Mouse (Mus musculus): ENCODE measurements around the gene Capn7.

Gene Capn7

GRCm38 (mm10) chr14:31400896-31401295, 64.5 kb downstream of the Capn7 start:
- peaks cover 22% of the 10 kb centered on the region for H3K4me1 ChIP-seq (replicated peaks; ENCODE audit: low read depth, low read length)
- TF ChIP-seq NANOG (IDR thresholded peaks at IDR 0.05; ENCODE audit: borderline replicate concordance, low read length) = no peak
- H3K27me3 ChIP-seq (ENCODE audit: insufficient read depth, low read length) = peaks cover 10% of the 10 kb centered on the region
- no peaks in the 10 kb centered on the region for H3K9me3 ChIP-seq (ENCODE audit: low read length)
- H3K4me3 ChIP-seq (replicated peaks; ENCODE audit: low read length) = no peak overlapping the region
- no peaks in the 10 kb centered on the region for H3K36me3 ChIP-seq (ENCODE audit: insufficient read depth, low read length)

- TF ChIP-seq CTCF (conservative IDR thresholded peaks at IDR 0.05; ENCODE audit: low read length) (no peak), NANOG (IDR thresholded peaks at IDR 0.05; ENCODE audit: borderline replicate concordance, low read length) (no peak), POU5F1 (IDR thresholded peaks at IDR 0.05; ENCODE audit: borderline replicate concordance, low read length) (no peak)
- peaks cover 19% of the 10 kb centered on the region for H3K4me1 ChIP-seq (replicated peaks; ENCODE audit: low read depth, low read length)
- no peaks in the 10 kb centered on the region for H3K36me3 ChIP-seq (ENCODE audit: insufficient read depth, low read length)
- H3K9me3 ChIP-seq (ENCODE audit: low read length) = no peaks in the 10 kb centered on the region
- H3K27me3 ChIP-seq (ENCODE audit: insufficient read depth, low read length) = peaks cover 10% of the 10 kb centered on the region
- H3K4me3 ChIP-seq (replicated peaks; ENCODE audit: low read length) = no peak overlapping the region
Observed at GRCm38 (mm10) chr14:31401918-31402427, 65.5 kb downstream of the Capn7 start.

- Histone ChIP-seq H3K4me1 (replicated peaks; ENCODE audit: low read depth, low read length) (peaks cover 22% of the 10 kb centered on the region), H3K36me3 (ENCODE audit: insufficient read depth, low read length) (no peaks in the 10 kb centered on the region), H3K9me3 (ENCODE audit: low read length) (no peaks in the 10 kb centered on the region), H3K4me3 (replicated peaks; ENCODE audit: low read length) (no peak overlapping the region), H3K27me3 (ENCODE audit: insufficient read depth, low read length) (peaks cover 10% of the 10 kb centered on the region)
- no peak for TF ChIP-seq CTCF (conservative IDR thresholded peaks at IDR 0.05; ENCODE audit: low read length)
- no peak for TF ChIP-seq POU5F1 (IDR thresholded peaks at IDR 0.05; ENCODE audit: borderline replicate concordance, low read length)
- no peak for TF ChIP-seq NANOG (IDR thresholded peaks at IDR 0.05; ENCODE audit: borderline replicate concordance, low read length)
Observed at GRCm38 (mm10) chr14:31402693-31403092, 66.3 kb downstream of the Capn7 start.

- peaks cover 10% of the 10 kb centered on the region for H3K27me3 ChIP-seq (ENCODE audit: insufficient read depth, low read length)
- H3K36me3 ChIP-seq (ENCODE audit: insufficient read depth, low read length) = no peaks in the 10 kb centered on the region
- TF ChIP-seq CTCF (conservative IDR thresholded peaks at IDR 0.05; ENCODE audit: low read length) (no peak), POU5F1 (IDR thresholded peaks at IDR 0.05; ENCODE audit: borderline replicate concordance, low read length) (no peak), NANOG (IDR thresholded peaks at IDR 0.05; ENCODE audit: borderline replicate concordance, low read length) (no peak)
- H3K9me3 ChIP-seq (ENCODE audit: low read length) = no peaks in the 10 kb centered on the region
- H3K4me1 ChIP-seq (replicated peaks; ENCODE audit: low read depth, low read length) = peaks cover 21% of the 10 kb centered on the region
- 0 out of 2 replicates have a peak overlapping the region, but pooled peaks have one; percentile 4 for H3K4me3 ChIP-seq (replicated peaks; ENCODE audit: low read length)
Observed at GRCm38 (mm10) chr14:31403556-31403955, 67.1 kb downstream of the Capn7 start.

DNA sequence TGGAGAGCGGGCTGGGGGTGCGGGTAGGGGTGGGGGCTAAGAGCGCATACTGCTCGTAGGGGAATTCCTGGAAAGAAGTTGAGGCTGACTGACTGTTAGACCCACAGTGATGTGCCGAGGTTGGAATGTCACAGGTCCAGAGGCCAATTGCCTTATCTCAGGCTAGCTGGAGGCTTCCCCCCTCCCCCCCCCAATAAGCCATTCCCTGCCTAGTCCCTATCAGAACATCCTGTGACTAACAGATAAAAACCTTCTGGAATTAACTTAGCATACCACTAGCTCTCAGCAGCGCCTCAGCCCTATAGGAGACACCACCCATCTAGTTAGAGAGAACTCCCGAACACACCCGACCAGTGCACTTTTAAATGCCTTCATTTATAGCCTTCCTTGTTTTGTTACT, 67.6 kb downstream of the Capn7 start:
- no peak for TF ChIP-seq POU5F1 (IDR thresholded peaks at IDR 0.05; ENCODE audit: borderline replicate concordance, low read length)
- TF ChIP-seq CTCF (conservative IDR thresholded peaks at IDR 0.05; ENCODE audit: low read length) = no peak
- TF ChIP-seq NANOG (IDR thresholded peaks at IDR 0.05; ENCODE audit: borderline replicate concordance, low read length) = no peak
- Histone ChIP-seq H3K4me1 (replicated peaks; ENCODE audit: low read depth, low read length) (peaks cover 16% of the 10 kb centered on the region), H3K4me3 (replicated peaks; ENCODE audit: low read length) (0 out of 2 replicates have a peak overlapping the region, but pooled peaks have one; percentile 4), H3K36me3 (ENCODE audit: insufficient read depth, low read length) (no peaks in the 10 kb centered on the region), H3K27me3 (ENCODE audit: insufficient read depth, low read length) (peaks cover 10% of the 10 kb centered on the region), H3K9me3 (ENCODE audit: low read length) (no peaks in the 10 kb centered on the region)

GRCm38 (mm10) chr14:31404663-31405062, 68.2 kb downstream of the Capn7 start:
- Histone ChIP-seq H3K36me3 (ENCODE audit: insufficient read depth, low read length) (no peaks in the 10 kb centered on the region), H3K27me3 (ENCODE audit: insufficient read depth, low read length) (peaks cover 10% of the 10 kb centered on the region), H3K4me3 (replicated peaks; ENCODE audit: low read length) (no peak overlapping the region), H3K4me1 (replicated peaks; ENCODE audit: low read depth, low read length) (peaks cover 13% of the 10 kb centered on the region), H3K9me3 (ENCODE audit: low read length) (no peaks in the 10 kb centered on the region)
- no peak for TF ChIP-seq POU5F1 (IDR thresholded peaks at IDR 0.05; ENCODE audit: borderline replicate concordance, low read length)
- no peak for TF ChIP-seq NANOG (IDR thresholded peaks at IDR 0.05; ENCODE audit: borderline replicate concordance, low read length)
- TF ChIP-seq CTCF (conservative IDR thresholded peaks at IDR 0.05; ENCODE audit: low read length) = no peak

GRCm38 (mm10) chr14:31405652-31406051, 69.2 kb downstream of the Capn7 start:
- H3K9me3 ChIP-seq (ENCODE audit: low read length) = no peaks in the 10 kb centered on the region
- peaks cover 11% of the 10 kb centered on the region for H3K27me3 ChIP-seq (ENCODE audit: insufficient read depth, low read length)
- TF ChIP-seq POU5F1 (IDR thresholded peaks at IDR 0.05; ENCODE audit: borderline replicate concordance, low read length) (no peak), CTCF (conservative IDR thresholded peaks at IDR 0.05; ENCODE audit: low read length) (no peak), NANOG (IDR thresholded peaks at IDR 0.05; ENCODE audit: borderline replicate concordance, low read length) (no peak)
- H3K4me3 ChIP-seq (replicated peaks; ENCODE audit: low read length) = no peak overlapping the region
- H3K36me3 ChIP-seq (ENCODE audit: insufficient read depth, low read length) = no peaks in the 10 kb centered on the region
- H3K4me1 ChIP-seq (replicated peaks; ENCODE audit: low read depth, low read length) = peaks cover 13% of the 10 kb centered on the region

- Histone ChIP-seq H3K36me3 (ENCODE audit: insufficient read depth, low read length) (no peaks in the 10 kb centered on the region), H3K9me3 (ENCODE audit: low read length) (no peaks in the 10 kb centered on the region), H3K4me1 (replicated peaks; ENCODE audit: low read depth, low read length) (peaks cover 13% of the 10 kb centered on the region), H3K4me3 (replicated peaks; ENCODE audit: low read length) (no peak overlapping the region), H3K27me3 (ENCODE audit: insufficient read depth, low read length) (peaks cover 17% of the 10 kb centered on the region)
- TF ChIP-seq CTCF (conservative IDR thresholded peaks at IDR 0.05; ENCODE audit: low read length) (no peak), NANOG (IDR thresholded peaks at IDR 0.05; ENCODE audit: borderline replicate concordance, low read length) (no peak), POU5F1 (IDR thresholded peaks at IDR 0.05; ENCODE audit: borderline replicate concordance, low read length) (no peak)
Observed at GRCm38 (mm10) chr14:31406154-31406810, 69.8 kb downstream of the Capn7 start.

- Histone ChIP-seq H3K4me3 (replicated peaks; ENCODE audit: low read length) (no peak overlapping the region), H3K9me3 (ENCODE audit: low read length) (no peaks in the 10 kb centered on the region), H3K36me3 (ENCODE audit: insufficient read depth, low read length) (no peaks in the 10 kb centered on the region), H3K4me1 (replicated peaks; ENCODE audit: low read depth, low read length) (peaks cover 17% of the 10 kb centered on the region), H3K27me3 (ENCODE audit: insufficient read depth, low read length) (peaks cover 22% of the 10 kb centered on the region)
- TF ChIP-seq POU5F1 (IDR thresholded peaks at IDR 0.05; ENCODE audit: borderline replicate concordance, low read length) = no peak
- TF ChIP-seq NANOG (IDR thresholded peaks at IDR 0.05; ENCODE audit: borderline replicate concordance, low read length) = no peak
- TF ChIP-seq CTCF (conservative IDR thresholded peaks at IDR 0.05; ENCODE audit: low read length) = no peak
Observed at GRCm38 (mm10) chr14:31407208-31407607, 70.8 kb downstream of the Capn7 start.

Measured in E14TG2a.4 (cell line).